Mouse (Mus musculus) layer of hippocampus, adult 9-11 months (tissue): ENCODE data around the gene Slfn2.
"Not testable (repeated sequence)": the region's sequence is repeated elsewhere in the genome, so short reads cannot be mapped to it uniquely, and the experiment has no call there.

Source experiments
- DNase-seq: peaks from one replicate; pipeline ENCODE4 v3.0.0; 2022

Slfn2 gene

GRCm38 (mm10) chr11:83064946-83065345 lies at the start of gene Slfn2:
Gene Slfn2 (plus strand): TSS chr11:83065112.
- no peak for DNase-seq

GRCm38 (mm10) chr11:83016093-83016492 lies 48.8 kb upstream of the Slfn2 start:
- DNase-seq: no peak

- DNase-seq: not testable (repeated sequence)
Measured at GRCm38 (mm10) chr11:83019561-83020519, 45.1 kb upstream of the Slfn2 start.

- peak; percentile 20 for DNase-seq
Measured at GRCm38 (mm10) chr11:83020621-83021020, 44.3 kb upstream of the Slfn2 start, which contains the start of gene Slfn8. Gene Slfn8 (minus strand): TSS chr11:83020810.

GRCm38 (mm10) chr11:83038686-83039085 lies 26.2 kb upstream of the Slfn2 start:
- DNase-seq: not testable (repeated sequence)

- no peak for DNase-seq
Measured at GRCm38 (mm10) chr11:83039156-83039555, 25.8 kb upstream of the Slfn2 start.

GRCm38 (mm10) chr11:83039796-83040195 lies 25.1 kb upstream of the Slfn2 start:
- DNase-seq: no peak

- no peak for DNase-seq
Measured at GRCm38 (mm10) chr11:83040325-83040724, 24.6 kb upstream of the Slfn2 start.

GRCm38 (mm10) chr11:83041000-83041399 lies 23.9 kb upstream of the Slfn2 start:
- DNase-seq: no peak

GRCm38 (mm10) chr11:83043891-83044290 lies 21.0 kb upstream of the Slfn2 start:
- no peak for DNase-seq

- DNase-seq: no peak
Measured at GRCm38 (mm10) chr11:83045642-83046041, 19.3 kb upstream of the Slfn2 start.

- DNase-seq: no peak
Measured at GRCm38 (mm10) chr11:83057863-83058262, 7.0 kb upstream of the Slfn2 start.

- DNase-seq: no peak
Measured at GRCm38 (mm10) chr11:83060412-83061020, 4.4 kb upstream of the Slfn2 start.

GRCm38 (mm10) chr11:83061806-83062205 lies 3.1 kb upstream of the Slfn2 start:
- no peak for DNase-seq

- no peak for DNase-seq
Measured at GRCm38 (mm10) chr11:83063126-83063525, 1.8 kb upstream of the Slfn2 start.

- no peak for DNase-seq
Measured at GRCm38 (mm10) chr11:83063941-83064349, 967 bp upstream of the Slfn2 start.

- DNase-seq: no peak
Measured at GRCm38 (mm10) chr11:83065441-83066344, 781 bp downstream of the Slfn2 start.

- DNase-seq: peak; percentile 45
Measured at GRCm38 (mm10) chr11:83066640-83067531, 2.0 kb downstream of the Slfn2 start.

GRCm38 (mm10) chr11:83067982-83068694 lies 3.2 kb downstream of the Slfn2 start:
- no peak for DNase-seq

GRCm38 (mm10) chr11:83070321-83070970 lies 5.5 kb downstream of the Slfn2 start:
- DNase-seq: no peak
